Mouse (Mus musculus): Measurements from ENCODE around the gene Flywch1.

Flywch1 gene

DNA sequence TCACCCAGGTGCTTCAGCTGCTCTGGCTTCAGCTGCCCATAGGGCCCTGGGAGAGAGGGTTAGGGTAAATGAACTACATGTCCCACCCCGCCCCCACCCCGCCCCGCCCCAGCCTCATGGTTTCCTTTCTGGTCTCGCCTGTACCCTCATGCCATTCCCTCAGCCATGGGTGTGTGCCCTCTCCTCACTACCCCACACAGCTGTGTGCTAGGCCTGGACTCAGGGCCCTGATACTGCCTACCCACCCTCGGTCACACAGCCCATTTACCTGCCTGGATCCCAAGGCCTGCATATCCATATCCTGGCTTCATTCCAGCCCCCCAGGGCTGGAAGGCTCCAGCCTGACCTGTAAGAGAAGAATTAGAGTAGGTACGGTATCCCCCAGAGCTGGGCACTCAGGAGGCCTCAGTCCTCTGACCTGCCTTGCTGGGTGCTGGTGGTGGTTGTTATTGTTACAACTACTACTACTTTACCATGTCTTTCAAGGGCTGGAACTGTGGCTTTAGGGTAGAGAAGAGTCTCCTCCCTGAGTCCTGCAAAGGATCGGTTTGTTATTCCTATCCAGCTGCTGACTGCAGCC is 65.8 kb downstream of the Flywch1 start:
- DNase-seq (ENCODE audit: low read depth, low spot score), result no peak

DNA sequence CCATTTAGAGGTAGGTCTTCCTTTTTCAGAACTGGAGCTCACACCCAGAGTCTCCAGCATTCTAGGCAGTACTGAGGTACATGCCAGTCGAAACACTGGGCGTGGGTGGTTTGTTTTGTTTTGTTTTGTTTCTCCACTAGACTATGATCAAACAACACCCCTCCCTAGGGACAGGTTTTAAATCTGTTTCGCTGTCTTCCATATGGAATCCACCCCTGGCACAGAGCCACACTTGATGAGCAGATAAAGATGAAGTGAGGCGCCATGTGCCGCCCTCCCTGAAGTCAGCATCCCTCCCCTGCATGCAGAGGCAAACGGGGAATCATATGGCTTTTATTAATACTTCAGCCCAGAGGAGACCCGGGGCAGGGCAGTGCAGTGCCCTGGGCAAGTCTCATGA is 66.7 kb downstream of the Flywch1 start:
- no peak for DNase-seq (ENCODE audit: low read depth, low spot score)

- DNase-seq (ENCODE audit: low read depth, low spot score), result no peak
Measured at GRCm38 (mm10) chr17:23703301-23703700, 68.1 kb downstream of the Flywch1 start.
